Mouse (Mus musculus): Measurements from ENCODE around the gene Neu2.
"Not testable (repeated sequence)": the region's sequence is repeated elsewhere in the genome, so short reads cannot be mapped to it uniquely, and the experiment has no call there.

Neu2 gene

GRCm38 (mm10) chr1:87509561-87510165, at the start of gene Neu2:
Gene Neu2 (plus strand): TSS chr1:87509889.
- DNase-seq (ENCODE audit: low spot score): no peak

GRCm38 (mm10) chr1:87467469-87467868, 42.2 kb upstream of the Neu2 start:
- no peak for DNase-seq (ENCODE audit: low spot score)

- no peak for DNase-seq (ENCODE audit: low spot score)
These were observed 41.4 kb upstream of the Neu2 start for GRCm38 (mm10) chr1:87468321-87468720.

- DNase-seq (ENCODE audit: low spot score): not testable (repeated sequence)
These were observed 39.7 kb upstream of the Neu2 start, which contains the start of gene Snorc for GRCm38 (mm10) chr1:87469971-87470370. Gene Snorc (plus strand): TSS chr1:87470271.

GRCm38 (mm10) chr1:87471914-87472313, 37.8 kb upstream of the Neu2 start:
- DNase-seq (ENCODE audit: low spot score): no peak

- no peak for DNase-seq (ENCODE audit: low spot score)
These were observed 37.1 kb upstream of the Neu2 start for GRCm38 (mm10) chr1:87472576-87472975.

GRCm38 (mm10) chr1:87475076-87475895, 34.4 kb upstream of the Neu2 start:
- DNase-seq (ENCODE audit: low spot score): no peak

GRCm38 (mm10) chr1:87482546-87482945, 27.1 kb upstream of the Neu2 start:
- DNase-seq (ENCODE audit: low spot score): no peak

GRCm38 (mm10) chr1:87486386-87486785, 23.3 kb upstream of the Neu2 start:
- DNase-seq (ENCODE audit: low spot score): no peak

GRCm38 (mm10) chr1:87492285-87492684, 17.4 kb upstream of the Neu2 start:
- no peak for DNase-seq (ENCODE audit: low spot score)

- no peak for DNase-seq (ENCODE audit: low spot score)
These were observed 16.1 kb upstream of the Neu2 start for GRCm38 (mm10) chr1:87493542-87493941.

GRCm38 (mm10) chr1:87505524-87505923, 4.2 kb upstream of the Neu2 start:
- no peak for DNase-seq (ENCODE audit: low spot score)

GRCm38 (mm10) chr1:87507857-87508256, 1.8 kb upstream of the Neu2 start:
- no peak for DNase-seq (ENCODE audit: low spot score)

GRCm38 (mm10) chr1:87508591-87509560, 813 bp upstream of the Neu2 start:
- no peak for DNase-seq (ENCODE audit: low spot score)

- no peak for DNase-seq (ENCODE audit: low spot score)
These were observed 540 bp downstream of the Neu2 start for GRCm38 (mm10) chr1:87510166-87510691.

- no peak for DNase-seq (ENCODE audit: low spot score)
These were observed 1.2 kb downstream of the Neu2 start for GRCm38 (mm10) chr1:87510845-87511244.

GRCm38 (mm10) chr1:87520467-87520866, 10.8 kb downstream of the Neu2 start:
- no peak for DNase-seq (ENCODE audit: low spot score)

GRCm38 (mm10) chr1:87521523-87521922, 11.8 kb downstream of the Neu2 start:
- no peak for DNase-seq (ENCODE audit: low spot score)

- DNase-seq (ENCODE audit: low spot score): no peak
These were observed 15.4 kb downstream of the Neu2 start for GRCm38 (mm10) chr1:87525041-87525440.

GRCm38 (mm10) chr1:87527191-87527590, 17.5 kb downstream of the Neu2 start:
- no peak for DNase-seq (ENCODE audit: low spot score)

- no peak for DNase-seq (ENCODE audit: low spot score)
These were observed 22.7 kb downstream of the Neu2 start for GRCm38 (mm10) chr1:87532346-87532745.

GRCm38 (mm10) chr1:87534118-87534517, 24.4 kb downstream of the Neu2 start:
- no peak for DNase-seq (ENCODE audit: low spot score)

Measured in c-Kit-positive CD71-positive TER-119-positive erythroid progenitor cells, embryonic 14.5 days (primary cell).